Mouse (Mus musculus) liver, postnatal 0 days (tissue): ENCODE results near the gene Cutal.

ENCODE experiments used
- CTCF ChIP-seq: sonication (generic); IDR thresholded peaks from 2 replicates; pipeline ENCODE4 v1.5.1; 2016; ENCODE audit warnings: antibody characterized with exemption, low read depth
- EP300 ChIP-seq: IDR thresholded peaks from 2 replicates; pipeline ENCODE4 v1.6.1; 2016; ENCODE audit warnings: antibody characterized with exemption, low read depth, mild to moderate bottlenecking

GRCm38 (mm10) chr2:34899682-34900081 is 25.5 kb downstream of the Cutal start:
- TF ChIP-seq CTCF = no peak
- no peak for TF ChIP-seq EP300
